Comparison of ENCODE assay signal across 9 mouse cellular contexts in the genomic region with DNA sequence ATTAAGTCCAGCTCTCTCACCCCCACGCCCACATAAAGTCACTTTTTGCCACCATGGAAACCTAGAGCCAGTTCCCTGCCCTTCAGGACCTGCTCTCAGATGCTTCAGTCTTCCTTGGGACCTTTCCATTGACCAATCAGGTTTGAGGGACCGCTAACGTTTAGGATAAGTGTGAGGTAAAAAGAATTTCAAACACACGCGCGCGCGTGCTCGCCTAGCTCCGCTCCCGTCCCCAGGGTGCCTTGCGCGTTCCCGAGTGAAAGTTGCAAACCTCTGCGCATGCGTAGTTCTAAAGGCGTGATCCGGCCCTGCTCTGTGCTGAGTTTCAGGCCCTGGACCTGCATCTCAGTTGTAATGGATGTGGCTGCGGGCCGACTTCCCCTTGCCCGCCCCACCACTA. TPM values are rescaled to one million over a fixed set of nuclear protein-coding genes. Genes with fewer than 3 reads are reported as not detected.
DNase-seq lines count a peak whose midpoint lies in the region; ATAC-seq and TF ChIP-seq lines count a peak whose summit lies in the region.
"Had no signal": no experiment of that assay in that cellular context is flagged by ENCODE, and none has a peak within 500 bp of the region (broad histone marks: within the 10 kb centered on the region; RNA-seq: fewer than 3 reads in every experiment).

No protein-coding gene starts in this region.

- no peaks in the 10 kb centered on the region for H3K9me3 ChIP-seq in erythroblast, embryonic 14.5 days (ENCODE audit: control insufficient read depth, low read length)
- no peaks in the 10 kb centered on the region for H3K9me3 ChIP-seq in heart, embryonic 14.5 days (ENCODE audit: control insufficient read depth, low read length)
- H3K9me3 ChIP-seq in kidney, embryonic 16.5 days (ENCODE audit: low read length), result no peaks in the 10 kb centered on the region
- H3K9me3 ChIP-seq in liver, embryonic 11.5 days (ENCODE audit: control insufficient read depth, low read length), result no peaks in the 10 kb centered on the region
- H3K9me3 ChIP-seq in midbrain, postnatal 0 days (ENCODE audit: low read length), result no peaks in the 10 kb centered on the region
- H3K9me3 ChIP-seq: G1E had no signal

- H3K4me1 ChIP-seq in erythroblast, embryonic 14.5 days (ENCODE audit: control insufficient read depth), result peaks cover 16% of the 10 kb centered on the region
- peaks cover 4 to 8% of the 10 kb centered on the region in 2 experiments; a peak in 2 of 4 replicates for H3K4me1 ChIP-seq in heart, embryonic 14.5 days (ENCODE audit: control insufficient read depth in 2 of 2, insufficient read depth in 2 of 2, low read length in 2 of 2)
- H3K4me1 ChIP-seq in kidney, embryonic 16.5 days (ENCODE audit: insufficient read depth, low read length), result peaks cover 4% of the 10 kb centered on the region
- no peaks in the 10 kb centered on the region; the same call in 1 of the 2 replicates for H3K4me1 ChIP-seq in liver, embryonic 11.5 days (replicated peaks; ENCODE audit: control insufficient read depth, insufficient read depth, low read length)
- no peaks in the 10 kb centered on the region for H3K4me1 ChIP-seq in midbrain, postnatal 0 days (ENCODE audit: insufficient read depth, low read length)

- H3K4me3 ChIP-seq in erythroblast, embryonic 14.5 days (replicated peaks), result peak overlapping the region; percentile 60
- peak overlapping the region; percentile 34 to 41 for H3K4me3 ChIP-seq in heart, embryonic 14.5 days (ENCODE audit: control insufficient read depth in 1 of 2, insufficient read depth in 1 of 2, low read depth in 1 of 2, low read length in 2 of 2)
- H3K4me3 ChIP-seq in kidney, embryonic 16.5 days (ENCODE audit: low read length), result peak overlapping the region; percentile 34
- H3K4me3 ChIP-seq in liver, embryonic 11.5 days (ENCODE audit: low read depth, low read length), result peak overlapping the region; percentile 32
- peak overlapping the region; percentile 23; the same call in 1 of the 2 replicates for H3K4me3 ChIP-seq in midbrain, postnatal 0 days (ENCODE audit: low read depth, low read length)

- H3K27me3 ChIP-seq in erythroblast, embryonic 14.5 days (ENCODE audit: control insufficient read depth), result peaks cover 4% of the 10 kb centered on the region
- H3K27me3 ChIP-seq in heart, embryonic 14.5 days (ENCODE audit: control insufficient read depth, insufficient read depth, low read length), result no peaks in the 10 kb centered on the region
- H3K27me3 ChIP-seq in kidney, embryonic 16.5 days (ENCODE audit: insufficient read depth, low read length), result no peaks in the 10 kb centered on the region
- H3K27me3 ChIP-seq in liver, embryonic 11.5 days (replicated peaks; ENCODE audit: control insufficient read depth, insufficient read depth, low read length), result no peaks in the 10 kb centered on the region
- no peaks in the 10 kb centered on the region for H3K27me3 ChIP-seq in midbrain, postnatal 0 days (ENCODE audit: insufficient read depth, low read length)

- 0 out of 4 replicates have a peak overlapping the region, but pooled peaks of 1 of the 2 experiments have one; percentile 24 for H3K27ac ChIP-seq in heart, embryonic 14.5 days (replicated peaks in 1 of 2; ENCODE audit: control insufficient read depth in 1 of 2, insufficient read depth in 1 of 2, low read depth in 2 of 2, low read length in 2 of 2)
- no peak overlapping the region for H3K27ac ChIP-seq in kidney, embryonic 16.5 days (ENCODE audit: low read length)
- peak overlapping the region; percentile 1; the same call in 1 of the 2 replicates for H3K27ac ChIP-seq in liver, embryonic 11.5 days (ENCODE audit: low read depth, low read length)
- H3K27ac ChIP-seq in midbrain, postnatal 0 days (ENCODE audit: low read depth, low read length), result no peak overlapping the region

- peak; percentile 71 for DNase-seq in right cerebral cortex, adult 18-20 months
- DNase-seq in right cerebral cortex, postnatal 36 days (ENCODE audit: low spot score in 2 of 2), result no peak
- peak; percentile 65 for DNase-seq in liver, embryonic 11.5 days (ENCODE audit: low spot score)
- peak; percentile 76 for DNase-seq in midbrain, postnatal 0 days (ENCODE audit: low spot score)
- DNase-seq in spleen, postnatal 36 days (ENCODE audit: low spot score in 2 of 2), result peak; percentile 67 to 74

- H3K9ac ChIP-seq in heart, embryonic 14.5 days (ENCODE audit: low read length), result peak overlapping the region; percentile 64
- peak overlapping the region; percentile 37 for H3K9ac ChIP-seq in kidney, embryonic 16.5 days (replicated peaks; ENCODE audit: low read length)
- H3K9ac ChIP-seq in liver, embryonic 11.5 days (ENCODE audit: low read depth, low read length), result peak overlapping the region; percentile 54
- no peak overlapping the region for H3K9ac ChIP-seq in midbrain, postnatal 0 days (replicated peaks; ENCODE audit: low read length, poor library complexity, severe bottlenecking)

- WGBS in heart, embryonic 14.5 days, result 43% methylated on average over 21 of the region's 21 CpGs
- WGBS in kidney, embryonic 16.5 days, result 44% methylated on average over 21 of the region's 21 CpGs
- 33% methylated on average over 21 of the region's 21 CpGs for WGBS in liver, embryonic 11.5 days
- WGBS in midbrain, postnatal 0 days, result 44% methylated on average over 21 of the region's 21 CpGs

- peak; percentile 40; the same call in 1 of the 2 replicates for ATAC-seq in heart, embryonic 14.5 days (ENCODE audit: insufficient number of reproducible peaks, insufficient read depth, low FRiP score, low read depth)
- ATAC-seq in kidney, embryonic 16.5 days (ENCODE audit: low FRiP score, low TSS enrichment), result peak; percentile 24; the same call in 1 of the 2 replicates
- peak; percentile 49 for ATAC-seq in liver, embryonic 11.5 days (replicated peaks; ENCODE audit: low FRiP score)
- ATAC-seq in midbrain, postnatal 0 days (ENCODE audit: low FRiP score), result no peak

- no peak for TF ChIP-seq CTCF in midbrain, postnatal 0 days (IDR thresholded peaks at IDR 0.05)

- H3K4me2 ChIP-seq in heart, embryonic 14.5 days (ENCODE audit: low read length), result peak overlapping the region; percentile 71
- H3K4me2 ChIP-seq in kidney, embryonic 16.5 days (replicated peaks; ENCODE audit: low read depth, low read length), result peak overlapping the region; percentile 48
- peak overlapping the region; percentile 63 for H3K4me2 ChIP-seq in liver, embryonic 11.5 days
- H3K4me2 ChIP-seq in midbrain, postnatal 0 days (ENCODE audit: low read depth, low read length, poor library complexity, severe bottlenecking), result peak overlapping the region; percentile 46

- peaks cover 4% of the 10 kb centered on the region for H3K36me3 ChIP-seq in erythroblast, embryonic 14.5 days (ENCODE audit: control insufficient read depth)
- peaks cover 10% of the 10 kb centered on the region for H3K36me3 ChIP-seq in heart, embryonic 14.5 days (ENCODE audit: control insufficient read depth, insufficient read depth, low read length)
- peaks cover 4% of the 10 kb centered on the region for H3K36me3 ChIP-seq in kidney, embryonic 16.5 days (ENCODE audit: insufficient read depth, low read length)
- H3K36me3 ChIP-seq in liver, embryonic 11.5 days (ENCODE audit: control insufficient read depth, insufficient read depth, low read length), result 0 out of 2 replicates have a peak, but pooled peaks cover 2% of the 10 kb centered on the region
- no peaks in the 10 kb centered on the region for H3K36me3 ChIP-seq in midbrain, postnatal 0 days (ENCODE audit: insufficient read depth, low read length)

RNA-seq across cellular contexts. Expression of a gene that starts 12.6 kb away (rescaled TPM):
- polyA plus RNA-seq in erythroblast, embryonic 14.5 days (2012), result 0.17 and 0.30 TPM in 2 replicates
- 19.5 and 20.0 TPM in 2 replicates for polyA plus RNA-seq in heart, embryonic 14.5 days (2014; fragmentation: Nextera tagmentation; extraction: Ambion mirVana)
- polyA plus RNA-seq in kidney, embryonic 16.5 days (2015; fragmentation: Nextera tagmentation; extraction: Ambion mirVana), result 28.1 and 31.5 TPM in 2 replicates
- polyA plus RNA-seq in liver, embryonic 11.5 days (2014; fragmentation: Nextera tagmentation; extraction: Ambion mirVana), result 18.3 and 20.9 TPM in 2 replicates
- 6.6 and 7.5 TPM in 2 replicates for total RNA-seq in midbrain, postnatal 0 days (2014; rRNA removed)
- 7.4 and 8.6 TPM in 2 replicates for polyA plus RNA-seq in midbrain, postnatal 0 days (2015; fragmentation: Nextera tagmentation; extraction: Ambion mirVana)

RNA-seq across cellular contexts. Expression of a gene that starts 36.4 kb away (rescaled TPM):
- 1.9 and 2.8 TPM in 2 replicates for polyA plus RNA-seq in erythroblast, embryonic 14.5 days (2012)
- polyA plus RNA-seq in heart, embryonic 14.5 days (2014; fragmentation: Nextera tagmentation; extraction: Ambion mirVana), result 8.7 and 9.7 TPM in 2 replicates
- polyA plus RNA-seq in kidney, embryonic 16.5 days (2015; fragmentation: Nextera tagmentation; extraction: Ambion mirVana), result 26.5 and 28.1 TPM in 2 replicates
- 15.5 and 16.1 TPM in 2 replicates for polyA plus RNA-seq in liver, embryonic 11.5 days (2014; fragmentation: Nextera tagmentation; extraction: Ambion mirVana)
- 34.4 and 51.1 TPM in 2 replicates for total RNA-seq in midbrain, postnatal 0 days (2014; rRNA removed)
- 10.1 and 12.4 TPM in 2 replicates for polyA plus RNA-seq in midbrain, postnatal 0 days (2015; fragmentation: Nextera tagmentation; extraction: Ambion mirVana)

RNA-seq across cellular contexts. Expression of a gene that starts 36.6 kb away (rescaled TPM):
- 0.11 and 0.29 TPM in 2 replicates for polyA plus RNA-seq in erythroblast, embryonic 14.5 days (2012)
- 5.4 and 6.1 TPM in 2 replicates for polyA plus RNA-seq in heart, embryonic 14.5 days (2014; fragmentation: Nextera tagmentation; extraction: Ambion mirVana)
- polyA plus RNA-seq in kidney, embryonic 16.5 days (2015; fragmentation: Nextera tagmentation; extraction: Ambion mirVana), result 6.4 and 6.8 TPM in 2 replicates
- 2.0 and 2.4 TPM in 2 replicates for polyA plus RNA-seq in liver, embryonic 11.5 days (2014; fragmentation: Nextera tagmentation; extraction: Ambion mirVana)
- total RNA-seq in midbrain, postnatal 0 days (2014; rRNA removed), result 58.2 and 64.9 TPM in 2 replicates
- polyA plus RNA-seq in midbrain, postnatal 0 days (2015; fragmentation: Nextera tagmentation; extraction: Ambion mirVana), result 26.1 and 26.5 TPM in 2 replicates

RNA-seq across cellular contexts. Expression of a gene that starts 54.9 kb away (rescaled TPM):
- 2.9 and 3.8 TPM in 2 replicates for polyA plus RNA-seq in erythroblast, embryonic 14.5 days (2012)
- polyA plus RNA-seq in heart, embryonic 14.5 days (2014; fragmentation: Nextera tagmentation; extraction: Ambion mirVana), result 40.9 and 42.1 TPM in 2 replicates
- polyA plus RNA-seq in kidney, embryonic 16.5 days (2015; fragmentation: Nextera tagmentation; extraction: Ambion mirVana), result 70.3 and 74.8 TPM in 2 replicates
- 41.4 and 44.7 TPM in 2 replicates for polyA plus RNA-seq in liver, embryonic 11.5 days (2014; fragmentation: Nextera tagmentation; extraction: Ambion mirVana)
- total RNA-seq in midbrain, postnatal 0 days (2014; rRNA removed), result 42.0 and 51.7 TPM in 2 replicates
- 84.0 and 89.1 TPM in 2 replicates for polyA plus RNA-seq in midbrain, postnatal 0 days (2015; fragmentation: Nextera tagmentation; extraction: Ambion mirVana)

RNA-seq across cellular contexts. Expression of a gene that starts 55.2 kb away (rescaled TPM):
- 0.01 TPM in 1 of 2 replicates, not detected in the other for polyA plus RNA-seq in erythroblast, embryonic 14.5 days (2012)
- not detected in 2 replicates for polyA plus RNA-seq in heart, embryonic 14.5 days (2014; fragmentation: Nextera tagmentation; extraction: Ambion mirVana)
- polyA plus RNA-seq in kidney, embryonic 16.5 days (2015; fragmentation: Nextera tagmentation; extraction: Ambion mirVana), result 0.28 and 0.29 TPM in 2 replicates
- polyA plus RNA-seq in liver, embryonic 11.5 days (2014; fragmentation: Nextera tagmentation; extraction: Ambion mirVana), result 0.12 and 0.31 TPM in 2 replicates
- total RNA-seq in midbrain, postnatal 0 days (2014; rRNA removed), result 23.9 and 29.5 TPM in 2 replicates
- polyA plus RNA-seq in midbrain, postnatal 0 days (2015; fragmentation: Nextera tagmentation; extraction: Ambion mirVana), result 4.3 and 5.0 TPM in 2 replicates
- polyA plus RNA-seq: G1E had no signal

Comparison
In these comparisons a context has a peak if more than half of its experiments do, and no peak if none do; other contexts are left out.
1. DNase-seq: peak in right cerebral cortex, adult 18-20 months (single experiment), liver, embryonic 11.5 days (single experiment), midbrain, postnatal 0 days (single experiment) and spleen, postnatal 36 days (2 of 2); none in right cerebral cortex, postnatal 36 days (0 of 2).
2. Peak in every context shown above with its lines, with median percentiles within 50 percentile points of each other: H3K4me3 ChIP-seq and H3K4me2 ChIP-seq.